Mouse (Mus musculus): ENCODE measurements at regions not wholly inside any gene's neighbourhood (a gene's known extent, or its start where the extent isn't known, plus 50 kb on each side); places are given as distances from the start of the nearest gene placed in this dataset.

GRCm38 (mm10) chr3:118084508-118084907 lies 215.8 kb upstream of the Snx7 start:
- Histone ChIP-seq H3K27ac (ENCODE audit: low read depth, low read length) (no peak overlapping the region), H3K4me1 (ENCODE audit: control insufficient read depth, insufficient read depth, low read length) (no peaks in the 10 kb centered on the region), H3K4me3 (ENCODE audit: low read depth, low read length) (no peak overlapping the region), H3K36me3 (ENCODE audit: control insufficient read depth, insufficient read depth, low read length) (no peaks in the 10 kb centered on the region), H3K9ac (ENCODE audit: low read length) (no peak overlapping the region), H3K27me3 (replicated peaks; ENCODE audit: control insufficient read depth, insufficient read depth, low read length) (no peaks in the 10 kb centered on the region), H3K9me3 (replicated peaks; ENCODE audit: control insufficient read depth, low read length) (no peaks in the 10 kb centered on the region), H3K4me2 (ENCODE audit: low read length) (no peak overlapping the region)
- DNase-seq (ENCODE audit: low spot score) (no peak), ATAC-seq (no peak)
- WGBS, result 88% methylated on average over 3 of the region's 3 CpGs

DNA sequence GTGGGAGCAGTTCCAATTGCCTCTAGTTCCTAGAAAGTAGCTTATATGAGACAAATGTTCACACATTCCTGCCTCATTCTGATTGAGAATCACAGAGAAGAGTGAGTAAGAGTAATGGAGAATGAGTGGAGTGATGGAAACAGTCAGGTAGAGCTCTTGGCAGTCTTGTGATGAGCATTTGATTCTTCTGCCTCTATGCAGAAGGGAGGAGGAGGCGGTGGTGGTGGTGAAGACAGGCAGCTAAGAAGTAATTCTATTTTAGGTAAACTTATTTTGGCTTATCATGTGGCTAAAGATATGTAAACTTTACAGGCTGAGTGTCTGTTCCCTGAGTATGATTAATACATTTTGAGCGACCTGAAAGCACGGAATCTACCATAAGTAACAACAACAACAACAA lies 203.6 kb upstream of the Snx7 start:
- no peak overlapping the region for H3K4me2 ChIP-seq (ENCODE audit: low read length)
- H3K27ac ChIP-seq (ENCODE audit: low read depth, low read length), result no peak overlapping the region
- no peaks in the 10 kb centered on the region for H3K36me3 ChIP-seq (ENCODE audit: control insufficient read depth, insufficient read depth, low read length)
- H3K4me3 ChIP-seq (ENCODE audit: low read depth, low read length), result no peak overlapping the region
- no peaks in the 10 kb centered on the region for H3K9me3 ChIP-seq (replicated peaks; ENCODE audit: control insufficient read depth, low read length)
- no peak overlapping the region for H3K9ac ChIP-seq (ENCODE audit: low read length)
- ATAC-seq (no peak), DNase-seq (ENCODE audit: low spot score) (no peak)
- no peaks in the 10 kb centered on the region for H3K27me3 ChIP-seq (replicated peaks; ENCODE audit: control insufficient read depth, insufficient read depth, low read length)
- no peaks in the 10 kb centered on the region for H3K4me1 ChIP-seq (ENCODE audit: control insufficient read depth, insufficient read depth, low read length)
- 87% methylated on average over 3 of the region's 3 CpGs for WGBS

- WGBS, result 84% methylated on average over 4 of the region's 4 CpGs
- no peak for DNase-seq (ENCODE audit: low spot score)
- H3K27me3 ChIP-seq (replicated peaks; ENCODE audit: control insufficient read depth, insufficient read depth, low read length), result no peaks in the 10 kb centered on the region
- ATAC-seq, result no peak
- no peaks in the 10 kb centered on the region for H3K9me3 ChIP-seq (replicated peaks; ENCODE audit: control insufficient read depth, low read length)
- H3K36me3 ChIP-seq (ENCODE audit: control insufficient read depth, insufficient read depth, low read length), result no peaks in the 10 kb centered on the region
- H3K4me1 ChIP-seq (ENCODE audit: control insufficient read depth, insufficient read depth, low read length), result no peaks in the 10 kb centered on the region
- H3K27ac ChIP-seq (ENCODE audit: low read depth, low read length), result no peak overlapping the region
- H3K9ac ChIP-seq (ENCODE audit: low read length), result no peak overlapping the region
- H3K4me2 ChIP-seq (ENCODE audit: low read length), result no peak overlapping the region
- no peak overlapping the region for H3K4me3 ChIP-seq (ENCODE audit: low read depth, low read length)
Measured at GRCm38 (mm10) chr3:118070129-118070528, 201.4 kb upstream of the Snx7 start.

DNA sequence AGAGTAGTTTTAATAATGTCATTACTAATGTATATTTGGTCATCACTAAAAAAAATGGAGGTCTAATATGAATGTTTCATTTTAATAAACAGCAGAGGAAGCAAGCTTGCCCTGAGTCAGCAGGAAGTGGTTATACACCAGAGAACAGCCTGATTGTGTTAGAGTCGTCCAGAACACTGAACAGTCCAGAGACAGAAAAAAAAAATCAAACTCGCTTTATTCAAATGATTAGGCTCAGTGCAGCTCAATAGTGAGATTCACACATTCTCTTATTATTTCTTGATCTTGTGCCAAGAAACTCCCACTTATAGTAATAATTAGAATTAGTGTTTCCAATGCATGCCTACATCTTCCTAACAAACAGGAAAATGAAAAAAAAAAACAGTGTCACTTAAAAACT lies 194.9 kb upstream of the Snx7 start:
- Histone ChIP-seq H3K4me1 (ENCODE audit: control insufficient read depth, insufficient read depth, low read length) (no peaks in the 10 kb centered on the region), H3K27ac (ENCODE audit: low read depth, low read length) (no peak overlapping the region), H3K9me3 (replicated peaks; ENCODE audit: control insufficient read depth, low read length) (no peaks in the 10 kb centered on the region), H3K9ac (ENCODE audit: low read length) (no peak overlapping the region), H3K4me3 (ENCODE audit: low read depth, low read length) (no peak overlapping the region), H3K27me3 (replicated peaks; ENCODE audit: control insufficient read depth, insufficient read depth, low read length) (no peaks in the 10 kb centered on the region), H3K36me3 (ENCODE audit: control insufficient read depth, insufficient read depth, low read length) (no peaks in the 10 kb centered on the region), H3K4me2 (ENCODE audit: low read length) (0 out of 2 replicates have a peak overlapping the region, but pooled peaks have one; percentile 4)
- 18% methylated on average over 2 of the region's 2 CpGs for WGBS
- peak; percentile 68 for DNase-seq (ENCODE audit: low spot score)
- peak; percentile 68; the same call in 1 of the 2 replicates for ATAC-seq

DNA sequence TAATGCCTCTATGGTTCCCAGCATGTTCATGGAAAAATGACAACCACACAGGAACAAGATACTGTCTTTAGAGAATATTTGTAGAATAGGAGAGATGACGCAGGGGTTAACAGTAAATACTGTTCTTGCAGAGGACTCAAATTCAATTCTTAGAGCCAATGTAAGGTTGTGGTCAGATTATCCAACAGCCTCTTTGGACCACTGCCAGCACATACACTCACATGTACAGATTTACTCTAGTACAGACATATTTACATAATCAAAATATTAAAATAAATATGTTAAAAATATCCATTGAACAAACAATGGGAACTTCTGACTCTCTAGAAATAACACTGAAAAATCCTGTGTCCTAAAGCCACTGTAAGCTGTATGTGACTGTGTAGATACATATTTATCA lies 193.8 kb upstream of the Snx7 start:
- Histone ChIP-seq H3K36me3 (ENCODE audit: control insufficient read depth, insufficient read depth, low read length) (no peaks in the 10 kb centered on the region), H3K27ac (ENCODE audit: low read depth, low read length) (no peak overlapping the region), H3K27me3 (replicated peaks; ENCODE audit: control insufficient read depth, insufficient read depth, low read length) (no peaks in the 10 kb centered on the region), H3K9ac (ENCODE audit: low read length) (no peak overlapping the region), H3K4me1 (ENCODE audit: control insufficient read depth, insufficient read depth, low read length) (no peaks in the 10 kb centered on the region), H3K4me2 (ENCODE audit: low read length) (no peak overlapping the region), H3K9me3 (replicated peaks; ENCODE audit: control insufficient read depth, low read length) (no peaks in the 10 kb centered on the region), H3K4me3 (ENCODE audit: low read depth, low read length) (no peak overlapping the region)
- ATAC-seq (no peak), DNase-seq (ENCODE audit: low spot score) (no peak)
- WGBS, result 98% methylated on average over 1 of the region's 1 CpGs

DNA sequence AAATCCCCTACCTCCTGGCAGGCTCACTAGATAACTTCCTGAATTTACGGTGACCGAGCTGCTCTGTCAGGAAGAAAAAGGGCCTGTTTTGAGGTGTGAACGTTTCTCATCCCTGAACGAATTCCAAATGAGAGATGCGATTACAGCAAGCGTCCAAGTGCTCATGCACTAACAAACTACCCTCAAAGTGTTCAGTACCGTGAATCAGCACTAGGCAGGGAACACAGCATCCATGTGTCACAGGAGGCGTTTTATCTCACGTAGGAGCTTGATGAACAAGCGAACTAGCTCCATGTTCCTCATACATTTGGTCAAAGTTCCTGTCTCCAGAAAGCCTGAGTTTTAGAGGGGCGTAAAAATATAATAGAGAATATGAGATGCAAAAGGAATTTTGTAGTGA lies 178.3 kb upstream of the Snx7 start:
- no peaks in the 10 kb centered on the region for H3K27me3 ChIP-seq (replicated peaks; ENCODE audit: control insufficient read depth, insufficient read depth, low read length)
- no peaks in the 10 kb centered on the region for H3K9me3 ChIP-seq (replicated peaks; ENCODE audit: control insufficient read depth, low read length)
- no peaks in the 10 kb centered on the region for H3K36me3 ChIP-seq (ENCODE audit: control insufficient read depth, insufficient read depth, low read length)
- DNase-seq (ENCODE audit: low spot score) (peak; percentile 4), ATAC-seq (no peak)
- 0 out of 2 replicates have a peak, but pooled peaks cover 2% of the 10 kb centered on the region for H3K4me1 ChIP-seq (ENCODE audit: control insufficient read depth, insufficient read depth, low read length)
- H3K27ac ChIP-seq (ENCODE audit: low read depth, low read length), result no peak overlapping the region
- no peak overlapping the region for H3K9ac ChIP-seq (ENCODE audit: low read length)
- H3K4me3 ChIP-seq (ENCODE audit: low read depth, low read length), result no peak overlapping the region
- 69% methylated on average over 11 of the region's 11 CpGs for WGBS
- H3K4me2 ChIP-seq (ENCODE audit: low read length), result no peak overlapping the region

- no peak overlapping the region for H3K27ac ChIP-seq (ENCODE audit: low read depth, low read length)
- no peaks in the 10 kb centered on the region for H3K9me3 ChIP-seq (replicated peaks; ENCODE audit: control insufficient read depth, low read length)
- 0 out of 2 replicates have a peak, but pooled peaks cover 2% of the 10 kb centered on the region for H3K4me1 ChIP-seq (ENCODE audit: control insufficient read depth, insufficient read depth, low read length)
- H3K4me3 ChIP-seq (ENCODE audit: low read depth, low read length), result no peak overlapping the region
- ATAC-seq, result no peak
- DNase-seq (ENCODE audit: low spot score), result peak; percentile 45
- H3K4me2 ChIP-seq (ENCODE audit: low read length), result no peak overlapping the region
- WGBS, result 48% methylated on average over 11 of the region's 11 CpGs
- H3K9ac ChIP-seq (ENCODE audit: low read length), result no peak overlapping the region
- no peaks in the 10 kb centered on the region for H3K36me3 ChIP-seq (ENCODE audit: control insufficient read depth, insufficient read depth, low read length)
- no peaks in the 10 kb centered on the region for H3K27me3 ChIP-seq (replicated peaks; ENCODE audit: control insufficient read depth, insufficient read depth, low read length)
Measured at GRCm38 (mm10) chr3:118046536-118046935, 177.8 kb upstream of the Snx7 start.

DNA sequence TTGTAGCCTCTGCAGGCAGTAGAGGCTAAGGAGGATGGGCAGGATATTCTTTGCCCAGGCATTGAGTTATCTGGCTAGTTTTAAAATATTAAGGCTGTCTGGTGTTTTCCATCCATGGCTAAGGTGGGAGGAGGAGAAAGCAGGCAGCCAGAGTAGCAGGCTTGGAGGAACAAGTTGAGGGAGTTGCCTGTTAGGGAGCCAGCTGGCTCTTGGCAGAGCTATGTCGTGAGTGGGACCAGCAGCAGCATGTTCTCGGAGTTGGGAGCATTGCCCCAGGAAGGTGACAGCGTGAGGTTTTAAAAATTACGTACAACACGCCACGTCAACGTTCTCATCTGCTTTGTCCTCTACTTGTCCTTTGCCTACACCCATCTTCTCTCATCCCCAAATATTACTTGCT lies 167.8 kb upstream of the Snx7 start:
- no peaks in the 10 kb centered on the region for H3K36me3 ChIP-seq (ENCODE audit: control insufficient read depth, insufficient read depth, low read length)
- no peak overlapping the region for H3K4me3 ChIP-seq (ENCODE audit: low read depth, low read length)
- ATAC-seq (no peak), DNase-seq (ENCODE audit: low spot score) (no peak)
- H3K27ac ChIP-seq (ENCODE audit: low read depth, low read length), result no peak overlapping the region
- H3K4me2 ChIP-seq (ENCODE audit: low read length), result no peak overlapping the region
- 91% methylated on average over 7 of the region's 7 CpGs for WGBS
- no peaks in the 10 kb centered on the region for H3K27me3 ChIP-seq (replicated peaks; ENCODE audit: control insufficient read depth, insufficient read depth, low read length)
- no peaks in the 10 kb centered on the region for H3K4me1 ChIP-seq (ENCODE audit: control insufficient read depth, insufficient read depth, low read length)
- H3K9ac ChIP-seq (ENCODE audit: low read length), result no peak overlapping the region
- H3K9me3 ChIP-seq (replicated peaks; ENCODE audit: control insufficient read depth, low read length), result no peaks in the 10 kb centered on the region

DNA sequence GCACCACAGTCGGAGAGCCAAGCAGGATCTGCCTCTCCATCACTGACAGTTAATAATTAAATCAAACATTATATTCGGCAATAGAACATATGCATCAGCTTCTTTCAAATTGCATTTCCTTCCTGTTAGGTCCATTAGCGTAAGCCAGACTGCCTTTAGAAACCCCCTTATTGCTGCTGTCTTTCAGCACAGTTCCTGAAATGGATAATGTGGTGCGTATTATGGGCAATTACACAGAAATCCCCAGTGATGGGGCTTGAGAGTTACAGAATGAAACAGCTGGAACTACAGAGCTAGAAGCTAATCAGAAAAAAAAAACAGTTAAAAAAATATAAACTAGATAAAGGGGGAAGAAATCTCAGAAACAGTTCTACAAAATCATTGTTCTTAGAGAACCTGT lies 126.7 kb upstream of the Snx7 start:
- Histone ChIP-seq H3K36me3 (ENCODE audit: control insufficient read depth, insufficient read depth, low read length) (no peaks in the 10 kb centered on the region), H3K9me3 (replicated peaks; ENCODE audit: control insufficient read depth, low read length) (no peaks in the 10 kb centered on the region), H3K4me1 (ENCODE audit: control insufficient read depth, insufficient read depth, low read length) (0 out of 2 replicates have a peak, but pooled peaks cover 3% of the 10 kb centered on the region), H3K27ac (ENCODE audit: low read depth, low read length) (no peak overlapping the region), H3K4me2 (ENCODE audit: low read length) (no peak overlapping the region), H3K9ac (ENCODE audit: low read length) (no peak overlapping the region), H3K4me3 (ENCODE audit: low read depth, low read length) (no peak overlapping the region), H3K27me3 (replicated peaks; ENCODE audit: control insufficient read depth, insufficient read depth, low read length) (no peaks in the 10 kb centered on the region)
- 63% methylated on average over 4 of the region's 4 CpGs for WGBS
- ATAC-seq, result no peak; the same call in 1 of the 2 replicates
- DNase-seq (ENCODE audit: low spot score), result peak; percentile 42
